Mouse (Mus musculus) lung, postnatal 4 days (tissue): ENCODE results near the gene Gm7145.
"Not testable (repeated sequence)": the region's sequence is repeated elsewhere in the genome, so short reads cannot be mapped to it uniquely, and the experiment has no call there.

Source experiments
- DNase-seq, 2 experiments: peaks; one replicate each; pipeline ENCODE4 v3.0.0; 2021

Gm7145 gene

GRCm38 (mm10) chr1:117965639-117966038 lies at the start of gene Gm7145:
Gene Gm7145, plus strand, starts transcription at chr1:117965939.
- no peak for DNase-seq

DNA sequence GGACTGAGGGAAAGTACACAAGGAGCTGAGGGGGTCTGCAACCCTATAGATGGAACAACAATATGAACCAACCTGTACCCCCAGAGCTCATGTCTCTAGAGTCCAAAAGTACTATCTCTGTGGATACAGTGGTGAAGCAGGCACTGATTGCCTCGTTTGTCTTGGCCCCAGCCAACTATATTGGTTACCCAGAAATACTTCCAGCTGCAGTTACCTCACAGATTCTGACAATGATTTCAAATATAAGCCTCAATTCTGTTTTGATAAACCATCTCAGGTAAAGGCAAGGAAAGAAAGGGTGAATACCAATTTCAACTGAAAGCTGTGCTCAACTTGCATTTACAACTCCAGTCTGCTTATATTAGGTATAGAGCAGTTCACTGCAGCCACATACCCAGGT lies 38.0 kb upstream of the Gm7145 start, which contains the start of gene Gm28168:
Gene Gm28168, plus strand, starts transcription at position 301 of the 400 bp plus-strand sequence.
- DNase-seq, result not testable (repeated sequence)

DNA sequence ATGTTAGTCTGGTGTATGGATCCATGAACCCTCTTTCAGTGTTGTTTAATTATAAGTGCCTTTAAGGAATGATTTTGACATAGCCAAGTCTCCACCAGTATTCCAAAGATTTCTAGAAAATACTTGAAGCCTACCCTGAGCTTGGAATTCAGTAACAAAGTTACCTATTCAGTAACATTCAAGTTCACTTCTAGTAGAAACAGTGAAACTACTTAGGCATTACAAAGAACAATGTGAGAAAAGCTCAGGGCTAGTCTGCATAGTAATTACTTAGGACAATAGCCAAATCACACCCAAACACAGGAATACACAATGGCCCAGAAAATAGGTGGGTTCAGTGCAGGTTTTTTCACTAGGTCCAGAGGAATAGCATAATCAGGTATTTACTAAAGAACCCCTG lies 38.1 kb downstream of the Gm7145 start:
- DNase-seq, result not testable (repeated sequence)

DNA sequence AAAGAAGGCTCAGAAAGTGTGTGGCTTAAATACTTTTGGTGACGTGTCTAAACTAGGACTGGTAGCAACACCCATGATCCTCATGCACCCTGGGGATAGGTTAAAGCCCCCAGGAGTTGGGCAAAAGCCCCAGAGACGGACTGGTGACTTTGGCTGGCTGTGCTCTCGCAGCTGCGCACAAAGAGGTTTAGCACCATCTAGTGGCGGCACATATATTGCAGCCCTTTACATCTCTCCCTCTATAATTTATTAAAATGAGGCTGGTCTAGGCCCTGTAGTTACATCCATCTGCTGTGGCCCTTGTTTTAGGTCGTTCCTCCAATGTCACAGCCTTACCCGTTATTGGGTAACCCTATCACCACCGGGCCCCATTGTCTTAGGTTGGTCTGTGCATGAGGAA lies 47.0 kb downstream of the Gm7145 start:
- not testable (repeated sequence) for DNase-seq
